Mouse (Mus musculus) embryonic facial prominence, embryonic 11.5 days (tissue): ENCODE data around the gene Phospho1. TPM values are rescaled to one million over a fixed set of nuclear protein-coding genes. Genes with fewer than 3 reads are reported as not detected.
"Not testable (repeated sequence)": the region's sequence is repeated elsewhere in the genome, so short reads cannot be mapped to it uniquely, and the experiment has no call there.

Experiments used
- ATAC-seq: fragments of 200-750 bp; cut with Nextera tagmentation; replicated peaks from 2 replicates; pipeline ENCODE4 v1.8.0; 2017; ENCODE audit warnings: low read depth; ENCODE audit not compliant: insufficient number of reproducible peaks, low FRiP score, low TSS enrichment
- DNase-seq: peaks from one replicate; pipeline ENCODE4 v3.0.0-alpha.2; 2015; ENCODE audit warnings: low spot score
- H3K27ac ChIP-seq: fragments of 300-500 bp; sonication (generic); replicated peaks from 2 replicates; pipeline ENCODE4 v1.5.1; 2014; ENCODE audit warnings: mild to moderate bottlenecking, low read depth, low read length, control low read depth
- H3K27me3 ChIP-seq: fragments of 300-500 bp; sonication (generic); 2 replicates; pipeline ENCODE4 v1.6.1; 2014; ENCODE audit warnings: mild to moderate bottlenecking, low read length, moderate library complexity, mixed read lengths; ENCODE audit not compliant: control insufficient read depth, insufficient read depth
- H3K36me3 ChIP-seq: fragments of 300-500 bp; sonication (generic); replicated peaks from 2 replicates; pipeline ENCODE4 v1.6.1; 2014; ENCODE audit warnings: low read depth, mild to moderate bottlenecking, low read length, moderate library complexity, mixed read lengths; ENCODE audit not compliant: control insufficient read depth, insufficient read depth
- H3K4me1 ChIP-seq: fragments of 300-500 bp; sonication (generic); 2 replicates; pipeline ENCODE4 v1.6.1; 2014; ENCODE audit warnings: low read length, mixed read lengths; ENCODE audit not compliant: control insufficient read depth, insufficient read depth
- H3K4me2 ChIP-seq: fragments of 300-500 bp; sonication (generic); 2 replicates; pipeline ENCODE4 v1.6.1; 2014; ENCODE audit warnings: low read depth, mild to moderate bottlenecking, control low read depth, low read length, moderate library complexity
- H3K4me3 ChIP-seq: fragments of 300-500 bp; sonication (generic); 2 replicates; pipeline ENCODE4 v1.5.1; 2014; ENCODE audit warnings: low read depth, low read length, control low read depth
- H3K9ac ChIP-seq: fragments of 300-500 bp; sonication (generic); replicated peaks from 2 replicates; pipeline ENCODE4 v1.6.1; 2014; ENCODE audit warnings: mild to moderate bottlenecking, control low read depth, low read length
- H3K9me3 ChIP-seq: fragments of 300-500 bp; sonication (generic); replicated peaks from 2 replicates; pipeline ENCODE4 v1.6.1; 2016; ENCODE audit warnings: mild to moderate bottlenecking, low read length, inconsistent platforms, mixed read lengths; ENCODE audit not compliant: control insufficient read depth
- WGBS: fragments of 180-500 bp; shearing (Covaris S2); extraction: QIAGEN DNeasy Blood & Tissue Kit; methylation state at CpG from one replicate; pipeline ENCODE4 v1.1.7; 2014; 5-methylcytosine and 5-hydroxymethylcytosine counted together
- polyA plus RNA-seq: library from polyadenylated mRNA; unstranded; fragments of >200 nt; fragmentation: Nextera tagmentation; extraction: Ambion mirVana; gene quantifications from 2 replicates; pipeline ENCODE4 v1.2.1, GENCODE M21; 2014

Phospho1 gene
- polyA plus RNA-seq, 1 experiment from 2014 or later, result not detected

DNA sequence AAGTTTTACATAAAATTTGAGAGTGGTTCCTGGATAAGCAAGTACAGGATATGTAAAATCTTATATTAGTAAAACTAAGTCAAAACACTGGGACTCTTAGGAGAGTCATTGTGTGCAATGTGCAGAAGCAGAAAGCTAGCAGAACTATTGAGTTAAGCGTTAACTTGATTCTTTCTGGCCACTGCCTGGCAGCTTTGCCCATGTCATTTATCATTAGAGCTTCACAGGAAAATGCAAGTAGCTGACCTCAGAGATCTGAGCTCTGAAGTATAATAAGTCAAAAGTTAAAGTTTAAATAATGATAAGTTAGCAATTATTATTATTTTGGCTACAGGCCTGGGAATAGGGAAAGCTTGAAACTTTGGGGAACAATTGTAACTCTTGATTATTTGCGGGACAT, 55.6 kb downstream of the Phospho1 start:
- H3K4me3 ChIP-seq, H3K9ac ChIP-seq, H3K4me1 ChIP-seq, H3K27ac ChIP-seq, H3K9me3 ChIP-seq, DNase-seq, H3K4me2 ChIP-seq, H3K36me3 ChIP-seq, H3K27me3 ChIP-seq, ATAC-seq: not testable (repeated sequence)
- WGBS, result 74% methylated on average over 2 of the region's 2 CpGs

Other genes with a start within 250 kb of the Phospho1 start
- 13.7 and 13.9 TPM in 2 replicates for gene Ngfr, start 236.8 kb upstream of the Phospho1 start, polyA plus RNA-seq
- gene Phb, start 157.5 kb upstream of the Phospho1 start, polyA plus RNA-seq, result 244 and 253 TPM in 2 replicates
- gene Zfp652, start 111.8 kb upstream of the Phospho1 start, polyA plus RNA-seq, result 10.6 and 12.8 TPM in 2 replicates
- gene B130006D01Rik, start 100.9 kb upstream of the Phospho1 start, polyA plus RNA-seq, result 0.67 and 1.3 TPM in 2 replicates
- gene Gngt2, start 12.7 kb downstream of the Phospho1 start, polyA plus RNA-seq, result 7.8 and 9.2 TPM in 2 replicates
- gene Abi3, start 18.0 kb downstream of the Phospho1 start, polyA plus RNA-seq, result 2.1 and 2.4 TPM in 2 replicates
- not detected in 2 replicates for gene B4galnt2, start 90.4 kb downstream of the Phospho1 start, polyA plus RNA-seq
- 78.7 and 85.5 TPM in 2 replicates for gene Igf2bp1, start 181.4 kb downstream of the Phospho1 start, polyA plus RNA-seq
- gene Gip, start 200.0 kb downstream of the Phospho1 start, polyA plus RNA-seq, result 0.50 TPM in 1 of 2 replicates, not detected in the other
- 37.3 and 37.7 TPM in 2 replicates for gene Snf8, start 210.4 kb downstream of the Phospho1 start, polyA plus RNA-seq
- 28.2 and 28.3 TPM in 2 replicates for gene Ube2z, start 240.9 kb downstream of the Phospho1 start, polyA plus RNA-seq